Mouse (Mus musculus) right cerebral cortex, postnatal 10 days (tissue): ENCODE data around the gene Ehbp1.

ENCODE experiments used
- DNase-seq, 2 experiments: peaks; one replicate each; pipeline ENCODE4 v3.0.0; 2021; ENCODE audit warnings: low spot score in 2 of 2

Ehbp1 gene

DNA sequence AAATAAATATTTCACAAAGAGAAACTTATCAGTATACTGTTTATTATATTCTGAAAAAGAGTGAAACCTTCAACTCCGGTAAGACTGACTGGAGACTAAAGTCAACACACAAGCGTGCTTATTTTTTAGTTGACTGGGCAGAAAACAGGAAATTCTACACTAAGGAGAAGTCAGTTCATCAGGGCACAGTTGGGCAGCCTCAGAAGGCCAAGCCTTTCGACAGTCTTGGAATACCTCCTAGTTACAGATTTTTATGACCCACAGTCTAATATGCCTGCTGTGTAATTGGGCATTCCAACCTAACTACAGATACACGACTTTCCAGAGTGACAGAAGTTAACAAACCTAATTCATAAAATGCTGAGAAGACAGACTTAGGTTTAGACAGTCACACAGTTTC, 145.3 kb downstream of the Ehbp1 start:
- no peak for DNase-seq

DNA sequence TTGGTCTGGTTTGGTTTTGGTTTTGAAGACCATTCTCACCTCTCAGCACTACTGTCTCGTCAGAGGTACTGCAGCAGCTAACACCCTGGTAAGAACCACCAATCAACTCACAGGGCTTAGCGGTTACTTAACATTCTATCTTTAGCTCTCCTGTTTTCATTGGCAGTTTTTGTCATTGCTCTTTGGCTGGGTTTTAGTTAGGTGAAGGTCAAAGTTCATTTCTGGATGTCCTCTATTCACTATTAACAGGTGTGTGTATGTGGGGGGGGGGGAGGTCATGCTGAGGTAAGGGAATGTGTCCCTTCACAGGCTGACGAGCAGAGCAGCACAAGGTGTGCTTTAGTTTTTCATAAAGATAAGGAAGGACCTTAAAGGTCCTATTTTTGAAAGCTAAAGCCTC, 147.5 kb downstream of the Ehbp1 start:
- no peak for DNase-seq

DNA sequence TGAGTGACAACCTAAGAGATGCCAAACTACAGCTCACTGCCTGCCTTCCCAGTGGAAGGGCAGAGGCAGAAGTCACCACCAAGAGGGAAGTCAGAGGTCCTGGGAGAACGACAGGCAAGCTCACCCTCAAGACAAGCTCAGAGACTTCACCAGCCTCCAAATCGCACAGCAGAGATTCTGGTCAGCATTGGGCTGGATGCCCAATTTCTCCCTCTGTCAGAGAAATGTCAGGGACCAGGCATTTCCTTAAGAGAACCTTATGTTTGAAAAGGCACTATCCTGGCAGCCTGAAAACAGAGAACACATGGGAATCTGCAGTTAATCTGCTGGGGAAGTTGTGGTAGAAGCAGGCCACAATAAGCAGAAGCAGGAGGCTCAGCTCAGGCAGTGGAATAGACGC, 151.5 kb downstream of the Ehbp1 start:
- no peak for DNase-seq

DNA sequence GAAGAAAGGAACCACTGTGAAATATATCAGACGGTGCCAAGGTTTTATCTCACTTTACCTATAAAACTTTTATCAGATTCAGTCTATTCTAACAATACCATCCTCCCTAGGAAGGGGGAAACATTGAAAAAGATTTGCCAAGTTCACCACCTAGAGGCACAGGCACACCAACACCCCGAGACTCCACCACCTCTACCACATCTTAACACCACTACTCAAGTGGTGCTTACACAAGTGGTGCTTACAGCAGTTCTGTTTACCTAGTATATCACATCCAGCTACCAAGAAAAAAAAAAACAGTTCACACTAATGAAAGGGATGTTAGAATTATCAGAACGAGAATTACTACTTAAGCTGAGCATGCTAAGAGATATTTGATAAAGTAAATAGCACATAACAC, 152.1 kb downstream of the Ehbp1 start:
- no peak for DNase-seq

DNA sequence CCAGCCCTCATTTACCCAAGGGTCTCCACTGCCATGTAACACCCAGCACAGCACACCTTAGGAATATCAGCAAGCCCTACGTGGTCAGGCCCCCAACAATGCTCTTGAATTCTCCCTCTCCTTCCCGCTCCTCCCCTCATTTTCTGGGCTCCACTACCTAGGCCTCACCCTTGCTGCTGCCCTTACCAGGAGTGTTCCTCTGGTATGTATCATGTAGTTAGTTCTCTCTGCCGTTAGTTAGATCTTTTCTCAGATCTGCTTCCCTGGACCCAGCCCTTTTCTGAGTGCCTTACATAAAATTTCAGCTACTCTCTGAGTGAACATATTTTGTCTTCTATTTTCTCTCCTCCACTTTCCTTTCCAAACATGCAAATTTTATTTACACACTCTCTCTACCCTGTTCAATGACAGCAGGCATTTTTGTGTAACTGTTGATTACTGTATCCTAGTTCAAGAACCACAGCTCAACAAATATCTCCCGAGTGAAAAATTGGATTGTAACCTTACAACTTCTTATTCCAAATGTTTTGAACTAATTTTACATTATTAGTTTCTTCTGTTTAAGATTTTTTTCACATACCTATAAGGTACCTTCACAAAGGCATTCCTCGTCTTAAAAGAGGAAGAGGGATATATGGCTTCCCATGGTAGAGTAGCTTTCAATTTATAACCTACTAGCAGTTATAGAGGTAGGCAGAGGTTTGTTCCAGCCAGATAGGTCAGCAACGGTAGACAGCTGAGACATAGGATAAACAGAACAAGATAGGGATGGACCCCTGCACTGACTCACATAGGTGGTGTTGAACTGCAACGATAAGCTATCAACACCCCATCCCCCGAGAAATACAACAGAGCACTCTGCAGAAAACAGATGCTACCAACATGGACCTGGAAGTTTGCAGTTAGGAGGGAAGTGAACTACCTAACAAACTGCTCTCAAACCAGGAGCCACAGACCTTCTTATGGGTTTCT, 160.3 kb downstream of the Ehbp1 start:
- DNase-seq = no peak

DNA sequence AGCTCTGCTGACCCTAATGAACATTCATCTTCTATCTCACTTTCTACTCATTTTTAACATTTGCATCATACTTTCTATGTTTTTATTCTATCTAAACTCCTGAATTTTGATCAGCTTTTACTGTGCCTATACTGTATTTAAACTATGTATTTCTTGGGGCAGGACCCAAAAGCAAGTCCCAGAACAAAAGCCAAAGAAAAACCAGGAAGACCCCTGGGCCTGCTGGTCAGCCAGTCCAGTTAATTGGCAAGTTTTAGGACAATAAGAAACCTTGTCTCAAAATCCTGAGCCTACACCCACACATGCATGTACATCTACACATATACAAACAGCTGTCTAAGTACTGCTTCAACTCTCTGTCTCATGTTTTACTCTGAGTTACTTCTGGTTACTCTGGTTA, 161.9 kb downstream of the Ehbp1 start:
- no peak for DNase-seq

DNA sequence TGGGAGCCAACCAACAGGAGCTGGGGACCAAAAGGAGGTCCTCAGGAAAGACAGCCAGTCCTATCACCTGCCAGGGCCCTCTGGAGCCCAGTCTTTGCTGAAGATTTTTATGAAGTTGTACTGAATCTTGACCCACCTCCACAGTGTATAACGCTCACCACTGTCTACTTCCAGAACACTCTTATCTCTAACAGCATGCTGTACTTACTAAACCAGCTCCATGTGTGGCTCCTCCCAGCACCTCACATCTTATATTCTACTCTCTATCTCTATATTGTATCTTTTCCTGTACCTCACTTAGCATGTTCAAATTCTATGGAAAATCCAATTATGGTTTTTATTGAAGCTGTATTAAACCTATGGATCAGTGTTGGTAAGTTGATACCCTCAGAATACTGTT, 163.5 kb downstream of the Ehbp1 start:
- DNase-seq = no peak

DNA sequence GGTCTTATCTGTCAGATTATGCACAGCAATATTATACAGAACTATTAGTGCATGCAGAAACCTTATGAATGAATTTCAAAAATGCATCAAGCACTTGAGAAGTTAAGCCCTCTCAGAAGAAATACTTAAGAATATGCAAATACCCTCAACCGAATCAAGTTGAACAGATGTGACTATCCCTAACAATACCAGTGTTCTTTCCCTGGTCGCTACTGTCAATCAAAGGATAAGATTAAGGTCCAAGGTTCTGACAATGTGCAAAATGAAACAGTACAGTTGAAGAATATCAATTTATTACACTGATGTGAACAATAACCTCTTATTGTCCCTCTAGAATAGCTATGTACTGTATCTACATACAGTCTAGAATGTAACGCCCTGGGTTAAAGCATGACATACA, 167.8 kb downstream of the Ehbp1 start:
- no peak for DNase-seq

DNA sequence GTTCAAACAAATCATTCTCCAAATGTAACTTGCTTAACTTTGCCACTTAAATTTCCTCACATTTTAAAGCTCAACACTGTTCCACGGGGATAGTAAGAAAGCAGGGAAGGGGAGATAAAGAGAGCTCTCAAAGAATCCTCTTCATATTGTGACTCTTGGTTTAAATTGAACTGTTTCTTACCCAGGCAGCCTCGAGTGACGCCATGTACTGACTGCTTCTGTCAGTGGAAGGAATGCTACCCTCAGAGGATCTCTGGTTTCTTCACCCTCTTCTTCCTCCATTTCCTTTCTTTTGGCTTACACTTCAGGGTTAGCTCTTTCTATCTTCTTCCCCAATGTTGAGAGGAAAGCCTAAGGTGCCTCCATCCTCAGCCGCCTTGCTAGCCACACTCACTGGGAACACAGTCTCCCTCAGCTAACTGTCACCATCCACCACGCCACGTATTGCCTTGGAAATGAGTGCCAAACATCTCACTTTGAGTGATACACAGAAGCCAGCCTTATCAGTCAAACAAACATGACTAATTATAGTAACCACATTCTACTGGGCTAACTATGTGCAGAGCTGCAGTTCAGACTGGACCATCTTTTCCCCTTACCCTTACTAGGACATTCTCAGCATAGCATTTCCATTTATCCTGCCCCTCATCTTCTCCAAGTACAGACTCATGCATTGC, 171.0 kb downstream of the Ehbp1 start:
- DNase-seq = no peak

DNA sequence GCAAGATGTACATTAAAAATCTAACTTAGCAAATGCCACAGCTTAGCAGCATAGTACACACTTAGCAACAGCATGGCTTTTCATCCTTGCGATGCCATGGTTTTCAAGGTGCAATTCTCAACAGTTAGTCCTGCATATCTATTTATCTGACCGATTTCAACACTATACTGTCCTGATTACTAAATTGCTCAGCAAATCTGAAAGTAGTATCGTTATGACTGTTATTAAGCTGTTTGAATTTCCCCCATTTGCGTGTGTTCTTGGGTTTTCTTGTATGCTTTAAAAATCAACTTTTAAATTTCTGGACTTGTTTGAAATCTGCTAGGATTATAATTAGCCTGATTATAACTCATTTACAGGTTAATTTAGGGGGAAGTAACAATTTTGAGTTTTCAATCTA, 184.2 kb downstream of the Ehbp1 start:
- no peak for DNase-seq

DNA sequence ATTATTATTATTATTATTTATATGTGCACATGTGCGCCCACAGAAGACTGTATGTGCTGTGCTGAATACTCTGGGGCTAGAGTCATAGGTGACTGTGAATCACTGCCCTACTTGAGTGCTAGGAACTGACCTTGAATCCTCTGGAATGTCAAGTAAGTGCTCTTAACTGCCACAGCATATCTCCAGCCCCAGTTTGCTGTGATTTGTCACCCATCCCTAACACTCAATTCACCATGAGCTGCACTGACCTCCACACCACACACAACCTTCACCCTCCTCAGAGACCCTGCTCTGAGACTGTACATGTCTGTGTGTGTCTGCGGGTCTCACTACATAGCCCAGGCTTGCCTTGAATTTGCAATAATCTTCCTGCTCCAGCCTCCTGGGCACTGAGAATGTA, 185.9 kb downstream of the Ehbp1 start:
- DNase-seq = no peak

DNA sequence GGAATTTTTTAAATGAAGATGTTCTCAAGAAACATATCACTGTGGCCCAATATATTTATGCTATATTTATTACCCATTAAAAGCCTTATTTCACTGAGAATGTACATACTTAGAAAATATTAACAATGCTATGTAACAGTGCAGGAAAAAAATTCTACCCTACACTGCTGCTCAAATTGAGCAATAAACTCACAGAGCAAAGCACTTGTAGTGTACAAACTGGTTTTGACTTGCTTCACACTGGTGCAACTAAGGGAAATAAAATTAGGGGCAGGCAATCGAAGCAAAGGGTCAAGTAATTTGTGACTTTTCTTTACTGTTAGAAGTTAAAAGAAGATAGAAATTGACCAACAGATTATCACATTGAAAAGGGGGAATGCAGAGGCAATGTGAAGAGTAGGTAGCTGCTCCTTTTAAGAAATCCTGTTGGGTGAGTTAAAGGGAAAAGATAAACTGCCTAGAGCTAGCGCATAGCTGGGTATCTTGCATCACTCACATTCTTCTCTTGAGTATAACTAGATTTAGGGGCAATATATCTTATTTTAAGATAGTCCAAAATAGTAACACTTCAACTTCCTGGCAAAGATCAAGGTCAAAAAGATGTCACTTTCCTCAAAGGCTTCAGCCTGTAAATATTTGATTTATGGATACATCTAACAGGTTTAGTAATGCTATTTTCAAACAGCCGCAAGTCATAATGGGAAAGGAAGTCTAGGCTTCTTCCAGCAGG, 186.6 kb downstream of the Ehbp1 start:
- DNase-seq = no peak

DNA sequence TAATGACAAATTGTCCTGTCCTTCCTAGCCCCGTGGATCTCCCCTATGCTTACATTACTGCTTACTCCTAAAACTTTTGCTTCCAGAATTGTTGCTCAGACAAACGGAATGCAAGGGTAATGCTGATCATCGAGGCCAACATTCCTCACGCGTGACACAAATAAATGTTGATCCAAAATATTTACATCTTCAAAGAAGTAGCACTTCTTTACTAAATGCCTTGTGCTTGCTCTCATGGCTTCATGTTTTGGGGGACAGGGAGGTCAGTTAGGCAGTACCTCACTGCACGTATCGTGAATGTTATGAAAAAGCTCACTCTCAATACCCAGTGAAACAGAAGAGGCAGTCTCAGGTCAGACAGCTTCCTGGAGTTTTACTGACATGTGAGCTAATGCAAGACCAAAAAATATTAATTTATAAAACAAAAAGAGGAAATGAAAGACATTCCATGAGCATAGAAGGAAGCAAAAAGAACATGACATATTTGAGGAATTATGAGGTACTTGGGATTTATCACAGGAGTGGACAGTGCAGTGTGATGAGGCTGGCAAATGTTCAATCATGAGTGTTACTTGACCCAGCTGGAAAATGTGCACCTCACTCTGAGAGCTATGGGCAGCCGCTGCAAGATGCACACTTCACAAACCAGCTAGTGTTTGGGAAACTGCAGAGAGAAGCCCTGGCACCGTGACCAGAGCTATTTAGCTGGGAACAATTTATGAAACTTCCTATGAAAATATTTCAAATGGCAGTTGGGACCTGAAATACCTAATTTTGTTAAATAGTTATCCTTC, 187.4 kb downstream of the Ehbp1 start:
- DNase-seq = no peak

DNA sequence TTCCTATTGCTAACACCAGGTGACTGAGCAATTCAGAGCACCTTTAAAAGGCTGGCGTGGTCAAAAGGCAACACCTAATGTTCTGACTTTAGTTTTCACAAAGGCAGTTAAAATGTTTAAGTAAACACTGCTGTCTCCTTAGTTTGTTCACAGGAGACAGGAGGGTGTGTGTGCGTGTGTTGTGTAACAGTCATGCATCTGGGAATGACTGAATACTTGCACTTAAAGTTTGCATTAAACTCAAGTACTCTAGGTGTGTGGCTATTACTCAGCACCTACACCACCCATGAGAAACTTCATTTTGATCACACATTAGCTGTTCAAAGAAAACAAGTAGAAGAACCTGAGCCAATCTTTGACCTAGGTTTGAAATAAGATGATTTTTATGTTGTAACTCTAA, 201.4 kb downstream of the Ehbp1 start:
- no peak for DNase-seq

DNA sequence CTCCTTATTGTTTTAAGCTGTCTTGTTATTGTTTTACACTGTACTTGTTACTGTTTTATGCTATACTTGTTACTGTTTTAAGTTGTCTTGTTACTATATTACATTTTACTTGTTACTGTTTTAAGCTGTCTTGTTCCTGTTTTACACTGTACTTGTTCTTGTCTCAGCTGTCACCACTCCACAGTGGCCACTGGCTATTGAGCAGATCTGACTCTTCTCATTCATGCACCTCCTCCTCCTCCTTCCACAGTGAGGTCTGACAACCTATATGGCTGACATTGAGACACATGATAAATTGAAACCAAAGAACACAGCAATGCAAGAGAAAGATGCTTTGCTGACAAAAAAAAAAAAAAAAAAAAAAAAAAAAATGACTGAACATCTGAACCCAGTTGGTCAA, 203.6 kb downstream of the Ehbp1 start:
- no peak for DNase-seq

DNA sequence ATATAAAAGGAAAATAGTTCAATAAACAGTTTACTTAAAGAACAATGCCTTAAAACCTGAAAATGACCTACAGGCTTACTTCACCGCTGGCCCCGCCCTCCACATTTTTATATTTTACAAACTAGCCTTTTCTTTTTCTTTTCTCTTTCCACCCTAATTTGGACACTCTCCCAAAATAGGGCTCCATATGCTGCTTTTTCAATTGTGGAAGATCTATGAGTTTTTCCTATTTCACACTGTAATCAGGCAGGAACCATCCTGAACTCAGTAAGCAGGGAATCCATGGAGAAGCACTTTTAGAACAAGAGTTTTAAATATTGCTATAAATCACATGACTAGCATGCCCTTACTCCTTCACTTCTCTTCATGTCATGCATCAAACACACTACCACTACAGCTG, 216.9 kb downstream of the Ehbp1 start:
- no peak for DNase-seq

DNA sequence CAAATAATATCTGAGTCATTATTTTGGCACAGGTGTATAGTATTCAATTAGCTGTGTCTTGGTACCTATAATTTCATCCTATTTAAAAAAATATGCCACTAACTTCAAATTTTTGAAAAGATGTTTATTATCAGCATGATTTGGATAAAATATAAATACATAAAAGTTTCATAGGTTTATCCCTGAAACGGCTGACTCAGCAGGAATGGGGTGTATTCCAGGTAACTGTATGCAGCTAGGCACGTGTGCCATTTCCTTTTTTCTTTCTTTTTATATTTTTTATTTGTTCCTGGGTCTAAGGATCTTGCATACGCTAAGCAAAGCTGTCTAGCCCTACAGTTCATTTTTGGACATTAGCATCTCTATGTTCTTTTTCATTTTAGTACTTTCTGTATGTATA, 223.2 kb downstream of the Ehbp1 start:
- no peak for DNase-seq

DNA sequence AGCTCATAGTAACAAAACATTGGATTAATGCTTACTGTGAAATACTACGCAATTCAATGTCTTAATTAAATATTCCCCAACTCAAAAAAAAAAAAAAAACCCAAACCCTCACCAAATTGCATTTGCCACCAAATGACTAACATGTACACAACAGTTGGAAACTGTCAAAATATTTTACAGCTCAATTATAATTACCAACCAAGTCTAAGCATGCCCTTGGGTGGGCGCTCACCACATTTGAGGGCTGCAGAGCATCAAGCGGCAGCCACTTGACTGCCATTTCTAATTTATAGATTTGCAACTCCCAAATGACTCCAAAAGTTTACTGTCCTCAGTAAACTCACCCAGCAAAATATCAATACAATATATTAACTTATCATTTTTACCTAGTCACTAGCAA, 229.9 kb downstream of the Ehbp1 start:
- no peak for DNase-seq

DNA sequence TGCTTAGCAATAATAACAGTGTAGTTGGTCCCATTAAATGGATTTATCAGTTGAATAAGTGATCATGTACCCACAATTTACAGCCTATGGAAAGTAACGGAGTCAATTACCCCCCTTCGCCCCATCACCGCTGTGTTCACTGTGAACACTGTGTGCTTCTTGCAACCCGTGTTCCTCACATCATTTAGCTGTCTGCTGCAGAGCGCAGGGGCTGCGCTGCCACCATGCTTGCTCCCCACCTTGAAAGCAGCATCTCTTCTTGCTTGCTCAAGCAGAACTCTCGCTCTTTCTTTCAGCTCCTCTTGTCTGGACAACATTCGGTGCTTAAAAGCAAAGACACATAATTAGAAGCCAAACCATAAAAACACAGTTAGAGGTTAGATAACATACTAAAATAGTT, 252.7 kb downstream of the Ehbp1 start:
- no peak for DNase-seq

DNA sequence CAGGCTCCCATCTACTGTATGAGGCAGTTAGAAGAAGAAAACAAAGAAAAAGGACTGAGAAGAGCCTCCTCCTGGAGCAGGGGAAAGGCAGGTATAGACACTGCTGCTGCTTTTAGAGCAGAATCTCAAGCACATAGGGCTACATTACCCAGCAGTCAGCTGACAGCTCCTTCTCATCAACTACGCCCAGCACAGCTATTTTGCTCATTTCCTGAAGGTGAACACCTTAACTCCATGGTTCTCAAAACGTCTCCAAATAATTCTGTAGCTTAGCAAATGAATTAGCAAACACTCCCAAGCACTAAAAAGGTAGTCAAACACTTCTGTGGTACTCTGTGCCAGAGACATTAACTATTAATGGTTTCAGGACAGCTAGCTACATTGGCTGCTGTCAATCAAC, 278.7 kb downstream of the Ehbp1 start:
- DNase-seq = no peak

DNA sequence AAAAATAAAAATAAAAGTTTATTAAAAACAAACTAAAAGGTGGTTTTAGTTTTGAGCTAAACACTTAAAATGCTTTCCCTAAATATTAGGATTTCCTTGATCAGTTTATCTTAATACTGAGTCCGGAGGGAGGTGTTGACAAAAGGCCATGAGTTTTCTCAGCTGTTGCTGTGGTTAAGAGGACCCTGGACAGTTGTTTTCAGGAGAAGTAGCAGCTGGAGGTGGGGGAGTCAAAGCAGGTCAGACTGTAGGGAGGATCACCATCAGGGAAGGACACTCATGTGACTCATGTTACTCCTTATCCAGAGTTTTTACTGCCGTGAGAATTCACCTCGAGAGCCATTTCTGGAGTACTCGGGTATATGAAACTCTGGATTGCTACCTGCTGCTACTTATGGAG, 280.4 kb downstream of the Ehbp1 start:
- DNase-seq = no peak

DNA sequence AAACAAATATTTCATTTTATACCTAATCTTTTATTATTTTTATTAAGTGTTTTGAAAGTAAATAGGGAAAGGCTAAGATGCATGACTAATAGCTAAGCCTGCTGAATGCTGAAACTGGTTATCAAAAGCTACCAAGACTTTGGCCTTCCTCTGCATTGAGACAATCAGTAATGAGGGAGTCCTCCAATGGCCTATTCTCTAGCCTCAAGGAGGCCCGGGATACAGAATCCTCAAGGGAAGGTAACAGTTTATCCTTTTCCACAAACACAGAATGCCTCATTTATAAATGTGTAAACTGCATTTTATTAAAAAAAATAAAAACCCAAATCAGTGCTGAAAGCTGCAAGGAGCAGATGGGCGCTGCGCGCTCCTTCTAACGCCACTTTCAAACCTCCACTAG, 284.6 kb downstream of the Ehbp1 start:
- no peak for DNase-seq
